Mouse (Mus musculus) kidney, postnatal 0 days (tissue): ENCODE results near the gene Gm10073. TPM values are rescaled to one million over a fixed set of nuclear protein-coding genes. Genes with fewer than 3 reads are reported as not detected.

ENCODE experiments used
- ATAC-seq: fragments of 200-750 bp; cut with Nextera tagmentation; replicated peaks from 2 replicates; pipeline ENCODE4 v1.8.0; 2017; ENCODE audit warnings: low read depth, moderate number of reproducible peaks, moderate TSS enrichment, moderate library complexity; ENCODE audit not compliant: low FRiP score
- DNase-seq: peaks from one replicate; pipeline ENCODE4 v3.0.0-alpha.2; 2016; ENCODE audit warnings: low spot score
- H3K27ac ChIP-seq: fragments of 300-500 bp; sonication (generic); 2 replicates; pipeline ENCODE4 v1.5.1; 2014; ENCODE audit warnings: mild to moderate bottlenecking
- H3K27me3 ChIP-seq: fragments of 300-500 bp; sonication (generic); 2 replicates; pipeline ENCODE4 v1.6.1; 2014; ENCODE audit warnings: low read length, mixed read lengths; ENCODE audit not compliant: insufficient read depth
- H3K36me3 ChIP-seq: fragments of 300-500 bp; sonication (generic); 2 replicates; pipeline ENCODE4 v1.6.1; 2014; ENCODE audit warnings: low read length, mixed read lengths; ENCODE audit not compliant: insufficient read depth
- H3K4me1 ChIP-seq: fragments of 300-500 bp; sonication (generic); replicated peaks from 2 replicates; pipeline ENCODE4 v1.6.1; 2014; ENCODE audit warnings: antibody characterized with exemption, low read length, mixed read lengths; ENCODE audit not compliant: insufficient read depth
- H3K4me2 ChIP-seq: fragments of 300-500 bp; sonication (generic); 2 replicates; pipeline ENCODE4 v1.6.1; 2014; ENCODE audit warnings: mild to moderate bottlenecking, low read length, moderate library complexity, mixed read lengths
- H3K4me3 ChIP-seq: fragments of 300-500 bp; sonication (generic); replicated peaks from 2 replicates; pipeline ENCODE4 v1.5.1; 2014; ENCODE audit warnings: low read depth, low read length
- H3K9ac ChIP-seq: fragments of 300-500 bp; sonication (generic); 2 replicates; pipeline ENCODE4 v1.6.1; 2014; ENCODE audit warnings: low read depth, low read length
- H3K9me3 ChIP-seq: fragments of 300-500 bp; sonication (generic); replicated peaks from 2 replicates; pipeline ENCODE4 v1.6.1; 2016; ENCODE audit warnings: low read length, inconsistent platforms, mixed read lengths
- CTCF ChIP-seq: IDR thresholded peaks from 2 replicates; pipeline ENCODE4 v1.5.1; 2016; ENCODE audit warnings: antibody characterized with exemption, low read depth, mild to moderate bottlenecking, moderate library complexity
- WGBS: fragments of 180-500 bp; shearing (Covaris S2); extraction: QIAGEN DNeasy Blood & Tissue Kit; methylation state at CpG from one replicate; pipeline ENCODE4 v1.1.7; 2014; 5-methylcytosine and 5-hydroxymethylcytosine counted together
- polyA plus RNA-seq: library from polyadenylated mRNA; unstranded; fragments of >200 nt; fragmentation: Nextera tagmentation; extraction: Ambion mirVana; gene quantifications from 2 replicates; pipeline ENCODE4 v1.2.1, GENCODE M21; 2015

The Gm10073 gene
- polyA plus RNA-seq, 1 experiment from 2014 or later, result 15.1 TPM

DNA sequence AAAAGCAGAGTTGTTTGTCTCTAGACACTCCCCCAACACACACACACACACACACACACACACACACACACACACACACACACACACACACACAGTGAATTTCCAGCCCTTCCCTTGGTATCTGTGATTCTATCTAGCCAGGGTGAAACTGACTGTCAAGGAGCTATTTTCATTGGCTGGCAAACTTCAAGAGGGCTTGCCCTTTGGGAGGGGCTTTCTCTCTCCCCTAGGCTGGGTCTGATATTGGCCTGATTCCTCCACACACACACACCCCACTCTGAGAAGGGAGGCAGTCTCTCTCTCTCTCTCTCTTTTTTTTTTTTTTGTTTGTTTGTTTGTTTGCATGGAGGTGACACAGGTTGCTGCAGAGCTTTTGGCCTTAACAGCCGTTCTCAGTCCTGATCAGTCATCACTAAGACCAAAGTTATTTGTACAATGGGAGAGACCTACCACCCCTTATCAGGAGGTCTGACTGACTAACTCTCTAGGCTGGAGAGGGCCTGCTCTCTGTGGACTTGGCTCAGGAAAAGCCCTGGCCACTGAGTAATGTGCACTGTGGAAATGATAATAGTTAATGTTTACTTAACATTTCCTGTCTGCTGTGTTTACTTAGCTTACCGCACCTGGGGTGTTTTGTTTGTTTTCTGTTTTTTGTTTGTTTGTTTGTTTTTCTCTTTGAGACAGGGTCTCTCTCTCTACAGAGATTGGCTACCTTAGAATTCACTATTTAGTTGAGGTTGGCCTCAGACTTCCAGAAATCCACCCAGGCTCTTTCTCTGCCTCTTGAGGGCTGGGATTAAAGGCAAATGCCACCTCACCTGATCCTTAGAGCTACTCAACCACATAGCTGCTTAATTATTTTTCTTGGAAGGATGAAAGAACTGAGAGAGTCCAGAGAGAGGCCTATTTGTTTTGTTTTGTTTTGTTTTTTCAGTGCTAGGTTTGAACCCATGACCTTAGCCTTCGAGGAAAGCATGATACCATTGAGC is 15.5 kb upstream of the Gm10073 start:
- Histone ChIP-seq H3K27me3 (no peaks in the 10 kb centered on the region), H3K4me1 (no peaks in the 10 kb centered on the region), H3K27ac (peak overlapping the region; percentile 50; the same call in 1 of the 2 replicates), H3K4me2 (no peak overlapping the region), H3K9me3 (no peaks in the 10 kb centered on the region), H3K4me3 (no peak overlapping the region), H3K36me3 (no peaks in the 10 kb centered on the region), H3K9ac (no peak overlapping the region)
- WGBS, result 23% methylated on average over 3 of the region's 3 CpGs
- no peak for DNase-seq
- TF ChIP-seq CTCF, result no peak
- ATAC-seq, result peak; percentile 54; the same call in 1 of the 2 replicates

GRCm38 (mm10) chr8:106586896-106587295 is 13.6 kb upstream of the Gm10073 start:
- Histone ChIP-seq H3K9me3 (no peaks in the 10 kb centered on the region), H3K9ac (no peak overlapping the region), H3K27me3 (no peaks in the 10 kb centered on the region), H3K4me3 (no peak overlapping the region), H3K4me2 (no peak overlapping the region), H3K27ac (no peak overlapping the region), H3K36me3 (no peaks in the 10 kb centered on the region), H3K4me1 (no peaks in the 10 kb centered on the region)
- DNase-seq (no peak), ATAC-seq (no peak)
- WGBS, result 85% methylated on average over 8 of the region's 8 CpGs
- TF ChIP-seq CTCF, result no peak

- Histone ChIP-seq H3K4me1 (no peaks in the 10 kb centered on the region), H3K4me3 (no peak overlapping the region), H3K36me3 (no peaks in the 10 kb centered on the region), H3K27me3 (no peaks in the 10 kb centered on the region), H3K9me3 (no peaks in the 10 kb centered on the region), H3K27ac (peak overlapping the region; percentile 60; the same call in 1 of the 2 replicates), H3K4me2 (no peak overlapping the region), H3K9ac (no peak overlapping the region)
- no peak for DNase-seq
- no peak for TF ChIP-seq CTCF
- 89% methylated on average over 3 of the region's 3 CpGs for WGBS
- ATAC-seq, result no peak
Measured at GRCm38 (mm10) chr8:106585671-106586037, 12.4 kb upstream of the Gm10073 start.

GRCm38 (mm10) chr8:106584942-106585670 is 11.8 kb upstream of the Gm10073 start:
- ATAC-seq (peak; percentile 75; the same call in 1 of the 2 replicates), DNase-seq (no peak)
- no peaks in the 10 kb centered on the region for H3K9me3 ChIP-seq
- no peak for TF ChIP-seq CTCF
- H3K4me2 ChIP-seq, result no peak overlapping the region
- no peak overlapping the region for H3K9ac ChIP-seq
- no peaks in the 10 kb centered on the region for H3K27me3 ChIP-seq
- H3K4me1 ChIP-seq, result no peaks in the 10 kb centered on the region
- peak overlapping the region; percentile 60; the same call in 1 of the 2 replicates for H3K27ac ChIP-seq
- no peak overlapping the region for H3K4me3 ChIP-seq
- 50% methylated on average over 11 of the region's 11 CpGs for WGBS
- no peaks in the 10 kb centered on the region for H3K36me3 ChIP-seq

DNA sequence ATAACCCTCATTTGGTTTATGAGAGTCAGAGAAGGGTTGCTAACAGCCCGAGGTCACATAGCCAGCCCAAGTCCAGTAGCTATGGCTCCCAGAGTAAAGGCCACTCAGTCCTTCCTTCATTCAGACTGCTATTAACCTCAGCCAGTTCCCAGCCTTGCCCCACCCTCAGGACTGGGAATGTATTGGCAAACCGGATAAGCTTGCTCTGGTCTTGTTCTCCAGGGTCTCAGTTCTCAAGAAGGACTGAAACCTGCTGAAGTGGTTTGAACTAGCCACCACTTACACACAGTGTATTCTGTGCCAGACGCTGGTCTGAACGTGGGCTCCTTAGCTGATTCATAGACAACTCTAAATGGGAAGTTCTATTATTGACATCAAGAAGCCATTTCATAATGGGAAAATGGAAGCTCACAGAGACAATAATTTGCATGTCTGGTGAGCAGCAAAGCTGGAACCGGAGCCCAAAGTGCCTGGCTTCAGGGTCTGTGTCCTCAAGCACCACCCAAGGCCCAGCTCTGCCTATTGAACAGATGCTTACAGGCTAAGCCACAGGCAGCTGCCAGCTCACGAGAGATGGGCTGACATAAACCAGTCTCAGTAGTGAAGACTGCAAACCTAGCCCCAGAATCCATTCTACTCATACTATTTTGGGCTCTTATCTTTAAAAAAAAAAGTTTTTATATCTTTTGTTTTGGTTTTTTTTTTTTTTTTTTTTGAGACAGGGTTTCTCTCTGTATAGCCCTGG is 8.3 kb upstream of the Gm10073 start:
- WGBS, result 66% methylated on average over 6 of the region's 6 CpGs
- Histone ChIP-seq H3K4me3 (no peak overlapping the region), H3K36me3 (no peaks in the 10 kb centered on the region), H3K27me3 (no peaks in the 10 kb centered on the region), H3K4me1 (0 out of 2 replicates have a peak, but pooled peaks cover 6% of the 10 kb centered on the region), H3K4me2 (no peak overlapping the region), H3K27ac (no peak overlapping the region), H3K9me3 (no peaks in the 10 kb centered on the region), H3K9ac (no peak overlapping the region)
- DNase-seq (no peak), ATAC-seq (0 out of 2 replicates have a peak, but pooled peaks have one; percentile 33)
- no peak for TF ChIP-seq CTCF

DNA sequence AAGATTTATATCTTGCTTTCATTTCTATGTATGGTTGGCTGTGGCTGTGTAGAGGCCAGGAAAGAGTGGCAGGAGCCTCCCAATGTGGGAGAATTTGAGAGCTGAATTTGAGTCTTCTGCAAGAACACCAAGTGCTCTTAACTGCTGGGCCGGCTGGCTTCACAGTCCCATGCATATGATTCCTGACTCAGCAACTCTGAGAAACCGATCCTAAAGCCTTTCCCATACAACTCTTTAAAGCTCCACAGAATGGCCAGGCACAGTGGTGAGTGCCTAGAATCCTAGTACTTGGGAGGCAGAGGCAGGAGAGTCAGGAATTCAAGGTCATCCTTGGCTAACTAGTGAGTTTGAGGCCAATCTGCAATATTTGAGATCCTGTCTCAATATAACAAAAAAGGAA is 6.2 kb upstream of the Gm10073 start:
- no peak for TF ChIP-seq CTCF
- no peak for ATAC-seq
- H3K4me2 ChIP-seq, result no peak overlapping the region
- H3K27ac ChIP-seq, result no peak overlapping the region
- H3K27me3 ChIP-seq, result no peaks in the 10 kb centered on the region
- H3K4me1 ChIP-seq, result 0 out of 2 replicates have a peak, but pooled peaks cover 6% of the 10 kb centered on the region
- no peaks in the 10 kb centered on the region for H3K9me3 ChIP-seq
- DNase-seq, result no peak
- no peak overlapping the region for H3K9ac ChIP-seq
- WGBS, result 42% methylated on average over 2 of the region's 2 CpGs
- H3K4me3 ChIP-seq, result no peak overlapping the region
- H3K36me3 ChIP-seq, result no peaks in the 10 kb centered on the region
